ENCODE assay signal across 25 mouse cellular contexts in genomic region chr4:129140808-129141207, GRCm38 (mm10). TPM values are rescaled to one million over a fixed set of nuclear protein-coding genes. Genes with fewer than 3 reads are reported as not detected.
DNase-seq lines count a peak whose midpoint lies in the region; ATAC-seq lines count a peak whose summit lies in the region.
"Had no signal": no experiment of that assay in that cellular context is flagged by ENCODE, and none has a peak within 500 bp of the region (broad histone marks: within the 10 kb centered on the region; RNA-seq: fewer than 3 reads in every experiment).

No protein-coding gene starts in this region.

- ATAC-seq in embryonic facial prominence, embryonic 13.5 days (ENCODE audit: insufficient number of reproducible peaks, insufficient read depth, low FRiP score, low TSS enrichment, low read depth) = no peak
- ATAC-seq in liver, embryonic 11.5 days (replicated peaks; ENCODE audit: low FRiP score) = peak; percentile 32; the same call in 1 of the 2 replicates
- ATAC-seq in liver, embryonic 12.5 days = peak; percentile 25; the same call in 1 of the 2 replicates
- ATAC-seq in megakaryocyte progenitor cell, adult 5-6 weeks (replicated peaks; ENCODE audit: poor library complexity) = peak; percentile 29
- ATAC-seq in hindbrain, embryonic 11.5 days (ENCODE audit: low FRiP score) = no peak

- no peak overlapping the region for H3K4me2 ChIP-seq in embryonic facial prominence, embryonic 13.5 days
- H3K4me2 ChIP-seq in liver, embryonic 11.5 days = peak overlapping the region; percentile 34
- H3K4me2 ChIP-seq in liver, embryonic 12.5 days = peak overlapping the region; percentile 58
- no peak overlapping the region for H3K4me2 ChIP-seq in hindbrain, embryonic 11.5 days (replicated peaks; ENCODE audit: low read depth, low read length)
- H3K4me2 ChIP-seq: embryonic facial prominence, embryonic 15.5 days; hindbrain, embryonic 14.5 days; intestine, embryonic 15.5 days; limb, embryonic 12.5 days; lung, embryonic 14.5 days had no signal

- peak overlapping the region; percentile 39 for H3K27ac ChIP-seq in embryonic facial prominence, embryonic 13.5 days
- H3K27ac ChIP-seq in embryonic facial prominence, embryonic 10.5 days (replicated peaks) = no peak overlapping the region
- peak overlapping the region; percentile 41; the same call in 1 of the 2 replicates for H3K27ac ChIP-seq in liver, embryonic 11.5 days (ENCODE audit: low read depth, low read length)
- H3K27ac ChIP-seq in liver, embryonic 12.5 days = peak overlapping the region; percentile 85
- H3K27ac ChIP-seq in hindbrain, embryonic 11.5 days (ENCODE audit: low read depth, low read length) = no peak overlapping the region
- H3K27ac ChIP-seq: embryonic facial prominence, embryonic 15.5 days; hindbrain, embryonic 14.5 days; intestine, embryonic 15.5 days; limb, embryonic 12.5 days had no signal

- no peaks in the 10 kb centered on the region for H3K36me3 ChIP-seq in embryonic facial prominence, embryonic 13.5 days
- peaks cover 22% of the 10 kb centered on the region for H3K36me3 ChIP-seq in embryonic facial prominence, embryonic 10.5 days (replicated peaks)
- H3K36me3 ChIP-seq in liver, embryonic 11.5 days (ENCODE audit: control insufficient read depth, insufficient read depth, low read length) = no peaks in the 10 kb centered on the region
- no peaks in the 10 kb centered on the region for H3K36me3 ChIP-seq in liver, embryonic 12.5 days
- no peaks in the 10 kb centered on the region for H3K36me3 ChIP-seq in hindbrain, embryonic 11.5 days (ENCODE audit: control insufficient read depth, insufficient read depth, low read length)
- H3K36me3 ChIP-seq: embryonic facial prominence, embryonic 15.5 days; intestine, embryonic 15.5 days had no signal

- H3K27me3 ChIP-seq in embryonic facial prominence, embryonic 13.5 days = peaks cover 33% of the 10 kb centered on the region
- peaks cover 42% of the 10 kb centered on the region for H3K27me3 ChIP-seq in embryonic facial prominence, embryonic 10.5 days (replicated peaks; ENCODE audit: low read depth, poor library complexity, severe bottlenecking)
- peaks cover 28% of the 10 kb centered on the region for H3K27me3 ChIP-seq in liver, embryonic 11.5 days (replicated peaks; ENCODE audit: control insufficient read depth, insufficient read depth, low read length)
- H3K27me3 ChIP-seq in liver, embryonic 12.5 days (replicated peaks) = peaks cover 36% of the 10 kb centered on the region
- H3K27me3 ChIP-seq in hindbrain, embryonic 11.5 days (ENCODE audit: control insufficient read depth, insufficient read depth, low read length) = peaks cover 21% of the 10 kb centered on the region

- no peaks in the 10 kb centered on the region for H3K9me3 ChIP-seq in embryonic facial prominence, embryonic 13.5 days
- no peaks in the 10 kb centered on the region for H3K9me3 ChIP-seq in embryonic facial prominence, embryonic 10.5 days
- no peaks in the 10 kb centered on the region for H3K9me3 ChIP-seq in liver, embryonic 11.5 days (ENCODE audit: control insufficient read depth, low read length)
- H3K9me3 ChIP-seq in liver, embryonic 12.5 days (replicated peaks) = no peaks in the 10 kb centered on the region
- no peaks in the 10 kb centered on the region for H3K9me3 ChIP-seq in hindbrain, embryonic 11.5 days (ENCODE audit: control insufficient read depth, low read length)
- H3K9me3 ChIP-seq: embryonic facial prominence, embryonic 15.5 days; intestine, embryonic 15.5 days; limb, embryonic 12.5 days had no signal

- H3K9ac ChIP-seq in embryonic facial prominence, embryonic 13.5 days = no peak overlapping the region
- H3K9ac ChIP-seq in liver, embryonic 11.5 days (ENCODE audit: low read depth, low read length) = no peak overlapping the region
- no peak overlapping the region for H3K9ac ChIP-seq in liver, embryonic 12.5 days
- no peak overlapping the region for H3K9ac ChIP-seq in hindbrain, embryonic 11.5 days (ENCODE audit: low read depth, low read length)
- H3K9ac ChIP-seq: embryonic facial prominence, embryonic 15.5 days; forebrain, postnatal 0 days; hindbrain, embryonic 14.5 days; intestine, embryonic 15.5 days; limb, embryonic 12.5 days; lung, embryonic 14.5 days had no signal

- no peak overlapping the region for H3K4me3 ChIP-seq in embryonic facial prominence, embryonic 13.5 days
- no peak overlapping the region for H3K4me3 ChIP-seq in embryonic facial prominence, embryonic 10.5 days
- H3K4me3 ChIP-seq in liver, embryonic 11.5 days (ENCODE audit: low read depth, low read length) = no peak overlapping the region
- H3K4me3 ChIP-seq in liver, embryonic 12.5 days = no peak overlapping the region
- H3K4me3 ChIP-seq in hindbrain, embryonic 11.5 days (ENCODE audit: low read depth, low read length) = no peak overlapping the region
- H3K4me3 ChIP-seq: embryonic facial prominence, embryonic 15.5 days; intestine, embryonic 15.5 days; limb, embryonic 12.5 days had no signal

- peaks cover 53% of the 10 kb centered on the region for H3K4me1 ChIP-seq in embryonic facial prominence, embryonic 13.5 days
- H3K4me1 ChIP-seq in embryonic facial prominence, embryonic 10.5 days = peaks cover 34% of the 10 kb centered on the region
- H3K4me1 ChIP-seq in liver, embryonic 11.5 days (replicated peaks; ENCODE audit: control insufficient read depth, insufficient read depth, low read length) = peaks cover 45% of the 10 kb centered on the region
- peaks cover 78% of the 10 kb centered on the region for H3K4me1 ChIP-seq in liver, embryonic 12.5 days
- peaks cover 4% of the 10 kb centered on the region for H3K4me1 ChIP-seq in hindbrain, embryonic 11.5 days (replicated peaks; ENCODE audit: control insufficient read depth, insufficient read depth, low read length)

- no peak for DNase-seq in embryonic facial prominence, embryonic 10.5 days (ENCODE audit: low spot score)
- no peak for DNase-seq in liver, embryonic 11.5 days (ENCODE audit: low spot score)
- no peak for DNase-seq in liver
- DNase-seq in hindbrain, embryonic 11.5 days (ENCODE audit: low spot score) = no peak
- DNase-seq in lung, postnatal 25 days (ENCODE audit: low spot score) = no peak
- DNase-seq: adrenal gland, postnatal 25 days; forebrain, postnatal 0 days; kidney, adult 9 months; kidney, postnatal 4 days; lung, embryonic 14.5 days; lung, postnatal 4 days; right cerebral cortex, postnatal 14 days; thymus, adult 2 months had no signal

- 78% methylated on average over 4 of the region's 4 CpGs for WGBS in embryonic facial prominence, embryonic 13.5 days
- WGBS in embryonic facial prominence, embryonic 10.5 days = 89% methylated on average over 4 of the region's 4 CpGs
- WGBS in liver, embryonic 11.5 days = 51% methylated on average over 4 of the region's 4 CpGs
- 31% methylated on average over 4 of the region's 4 CpGs for WGBS in liver, embryonic 12.5 days (ENCODE audit: insufficient replicate concordance)
- 87% methylated on average over 4 of the region's 4 CpGs for WGBS in hindbrain, embryonic 11.5 days

RNA-seq across cellular contexts. Expression of gene Fndc5, which starts 4.0 kb away (rescaled TPM):
- 4.7 and 4.8 TPM in 2 replicates for polyA plus RNA-seq in embryonic facial prominence, embryonic 13.5 days (2015; fragmentation: Nextera tagmentation; extraction: Ambion mirVana)
- polyA plus RNA-seq in embryonic facial prominence, embryonic 10.5 days (2016; fragmentation: Nextera tagmentation; extraction: Ambion mirVana) = 1.5 TPM in 2 replicates
- 1.8 and 2.0 TPM in 2 replicates for polyA plus RNA-seq in liver, embryonic 11.5 days (2014; fragmentation: Nextera tagmentation; extraction: Ambion mirVana)
- polyA plus RNA-seq in liver, embryonic 12.5 days (2016; fragmentation: Nextera tagmentation; extraction: Ambion mirVana) = 1.3 and 1.8 TPM in 2 replicates
- not detected in 2 replicates for total RNA-seq in megakaryocyte progenitor cell, adult 5-6 weeks (2015)
- total RNA-seq in megakaryocyte progenitor cell, adult 5-6 weeks (2017) = not detected in 2 replicates
- 2.5 and 3.2 TPM in 2 replicates for polyA plus RNA-seq in hindbrain, embryonic 11.5 days (2014; fragmentation: Nextera tagmentation; extraction: Ambion mirVana)

RNA-seq across cellular contexts. Expression of gene Hpca, which starts 19.0 kb away (rescaled TPM):
- polyA plus RNA-seq in embryonic facial prominence, embryonic 13.5 days (2015; fragmentation: Nextera tagmentation; extraction: Ambion mirVana) = 2.7 and 3.1 TPM in 2 replicates
- polyA plus RNA-seq in embryonic facial prominence, embryonic 10.5 days (2016; fragmentation: Nextera tagmentation; extraction: Ambion mirVana) = 0.66 and 1.8 TPM in 2 replicates
- 3.1 and 4.4 TPM in 2 replicates for polyA plus RNA-seq in liver, embryonic 11.5 days (2014; fragmentation: Nextera tagmentation; extraction: Ambion mirVana)
- polyA plus RNA-seq in liver, embryonic 12.5 days (2016; fragmentation: Nextera tagmentation; extraction: Ambion mirVana) = 1.9 and 2.3 TPM in 2 replicates
- not detected in 2 replicates for total RNA-seq in megakaryocyte progenitor cell, adult 5-6 weeks (2015)
- not detected in 2 replicates for total RNA-seq in megakaryocyte progenitor cell, adult 5-6 weeks (2017)
- polyA plus RNA-seq in hindbrain, embryonic 11.5 days (2014; fragmentation: Nextera tagmentation; extraction: Ambion mirVana) = 2.3 and 2.6 TPM in 2 replicates
- total RNA-seq: heart, postnatal 25 days had no signal
- polyA plus RNA-seq: spleen, adult 2 months had no signal

RNA-seq across cellular contexts. Expression of gene Tmem54, which starts 35.5 kb away (rescaled TPM):
- 10.6 and 11.3 TPM in 2 replicates for polyA plus RNA-seq in embryonic facial prominence, embryonic 13.5 days (2015; fragmentation: Nextera tagmentation; extraction: Ambion mirVana)
- polyA plus RNA-seq in embryonic facial prominence, embryonic 10.5 days (2016; fragmentation: Nextera tagmentation; extraction: Ambion mirVana) = 10.6 and 11.8 TPM in 2 replicates
- polyA plus RNA-seq in liver, embryonic 11.5 days (2014; fragmentation: Nextera tagmentation; extraction: Ambion mirVana) = 2.3 and 3.3 TPM in 2 replicates
- polyA plus RNA-seq in liver, embryonic 12.5 days (2016; fragmentation: Nextera tagmentation; extraction: Ambion mirVana) = 1.9 and 2.0 TPM in 2 replicates
- total RNA-seq in megakaryocyte progenitor cell, adult 5-6 weeks (2015) = 1.6 TPM in 1 of 2 replicates, not detected in the other
- total RNA-seq in megakaryocyte progenitor cell, adult 5-6 weeks (2017) = 0.12 TPM in 1 of 2 replicates, not detected in the other
- 0.96 and 1.4 TPM in 2 replicates for polyA plus RNA-seq in hindbrain, embryonic 11.5 days (2014; fragmentation: Nextera tagmentation; extraction: Ambion mirVana)
- total RNA-seq: adrenal gland, postnatal 25 days; forebrain, postnatal 0 days; heart, postnatal 25 days; layer of hippocampus, postnatal 10 days had no signal
- polyA plus RNA-seq: forebrain, postnatal 0 days; hindbrain, embryonic 14.5 days; midbrain, embryonic 14.5 days; neural tube, embryonic 14.5 days had no signal

RNA-seq across cellular contexts. Expression of gene S100pbp, which starts 48.7 kb away (rescaled TPM):
- 25.4 and 25.5 TPM in 2 replicates for polyA plus RNA-seq in embryonic facial prominence, embryonic 13.5 days (2015; fragmentation: Nextera tagmentation; extraction: Ambion mirVana)
- polyA plus RNA-seq in embryonic facial prominence, embryonic 10.5 days (2016; fragmentation: Nextera tagmentation; extraction: Ambion mirVana) = 29.5 and 29.8 TPM in 2 replicates
- 17.2 and 18.9 TPM in 2 replicates for polyA plus RNA-seq in liver, embryonic 11.5 days (2014; fragmentation: Nextera tagmentation; extraction: Ambion mirVana)
- polyA plus RNA-seq in liver, embryonic 12.5 days (2016; fragmentation: Nextera tagmentation; extraction: Ambion mirVana) = 10.9 and 12.1 TPM in 2 replicates
- total RNA-seq in megakaryocyte progenitor cell, adult 5-6 weeks (2015) = 25.1 and 42.6 TPM in 2 replicates
- 13.2 and 23.5 TPM in 2 replicates for total RNA-seq in megakaryocyte progenitor cell, adult 5-6 weeks (2017)
- polyA plus RNA-seq in hindbrain, embryonic 11.5 days (2014; fragmentation: Nextera tagmentation; extraction: Ambion mirVana) = 19.9 and 20.7 TPM in 2 replicates

RNA-seq across cellular contexts. Expression of gene Yars, which starts 48.8 kb away (rescaled TPM):
- polyA plus RNA-seq in embryonic facial prominence, embryonic 13.5 days (2015; fragmentation: Nextera tagmentation; extraction: Ambion mirVana) = 80.0 and 84.5 TPM in 2 replicates
- 96.0 and 105 TPM in 2 replicates for polyA plus RNA-seq in embryonic facial prominence, embryonic 10.5 days (2016; fragmentation: Nextera tagmentation; extraction: Ambion mirVana)
- 129 TPM in 2 replicates for polyA plus RNA-seq in liver, embryonic 11.5 days (2014; fragmentation: Nextera tagmentation; extraction: Ambion mirVana)
- 92.4 and 92.9 TPM in 2 replicates for polyA plus RNA-seq in liver, embryonic 12.5 days (2016; fragmentation: Nextera tagmentation; extraction: Ambion mirVana)
- 25.2 and 28.0 TPM in 2 replicates for total RNA-seq in megakaryocyte progenitor cell, adult 5-6 weeks (2015)
- total RNA-seq in megakaryocyte progenitor cell, adult 5-6 weeks (2017) = 55.3 and 60.7 TPM in 2 replicates
- polyA plus RNA-seq in hindbrain, embryonic 11.5 days (2014; fragmentation: Nextera tagmentation; extraction: Ambion mirVana) = 102 and 109 TPM in 2 replicates

Comparison
In these comparisons a context has a peak if more than half of its experiments do, and no peak if none do; other contexts are left out.
1. H3K27ac ChIP-seq: peak in embryonic facial prominence, embryonic 13.5 days (single experiment), liver, embryonic 11.5 days (single experiment) and liver, embryonic 12.5 days (single experiment); none in embryonic facial prominence, embryonic 10.5 days (single experiment) and hindbrain, embryonic 11.5 days (single experiment).
2. ATAC-seq: peak in liver, embryonic 11.5 days (single experiment), liver, embryonic 12.5 days (single experiment) and megakaryocyte progenitor cell, adult 5-6 weeks (single experiment); none in embryonic facial prominence, embryonic 13.5 days (single experiment) and hindbrain, embryonic 11.5 days (single experiment).
3. H3K4me2 ChIP-seq: peak in liver, embryonic 11.5 days (single experiment) and liver, embryonic 12.5 days (single experiment); none in embryonic facial prominence, embryonic 13.5 days (single experiment) and hindbrain, embryonic 11.5 days (single experiment).